Mouse (Mus musculus) olfactory bulb, adult 2 months (tissue): ENCODE results near the gene Eea1. TPM values are rescaled to one million over a fixed set of nuclear protein-coding genes. Genes with fewer than 3 reads are reported as not detected.

Experiments used
- H3K27ac ChIP-seq: fragments of 200-500 bp; 2 replicates; pipeline ENCODE4 v1.5.1; 2012; ENCODE audit warnings: low read depth, low read length; ENCODE audit not compliant: insufficient read depth
- H3K4me1 ChIP-seq: fragments of 200-500 bp; 2 replicates; pipeline ENCODE4 v1.6.1; 2012; ENCODE audit warnings: low read length; ENCODE audit not compliant: control insufficient read depth, insufficient read depth
- H3K4me3 ChIP-seq: fragments of 200-500 bp; 2 replicates; pipeline ENCODE4 v1.5.1; 2012; ENCODE audit warnings: mild to moderate bottlenecking, low read depth, low read length, moderate library complexity; ENCODE audit not compliant: insufficient read depth
- CTCF ChIP-seq: fragments of 200-500 bp; IDR thresholded peaks from 2 replicates; pipeline ENCODE4 v1.5.1; 2012; ENCODE audit warnings: low read depth, mild to moderate bottlenecking, low read length, moderate library complexity; ENCODE audit not compliant: insufficient read depth
- POLR2A ChIP-seq: fragments of 200-500 bp; IDR thresholded peaks from 2 replicates; pipeline ENCODE4 v1.6.1; 2012; ENCODE audit warnings: mild to moderate bottlenecking, low read depth, low read length, moderate library complexity; ENCODE audit not compliant: insufficient read depth
- WGBS: fragments of 180-500 bp; shearing (Covaris S2); methylation state at CpG from one replicate; pipeline ENCODE4 v1.1.7; 2018; 5-methylcytosine and 5-hydroxymethylcytosine counted together
- polyA plus RNA-seq: library from polyadenylated mRNA; stranded (reverse); fragments of >200 nt; gene quantifications from 2 replicates; pipeline ENCODE4 v1.2.4, GENCODE M21; 2012; ENCODE audit warnings: low replicate concordance; ENCODE audit not compliant: missing spikeins, insufficient read depth, insufficient read length

Eea1 gene
- polyA plus RNA-seq, 1 experiment: not detected

- 58% methylated on average over 3 of the region's 3 CpGs for WGBS
- Histone ChIP-seq H3K4me1 (no peaks in the 10 kb centered on the region), H3K27ac (no peak overlapping the region), H3K4me3 (no peak overlapping the region)
- no peak for TF ChIP-seq CTCF
- TF ChIP-seq POLR2A: no peak
Measured at GRCm38 (mm10) chr10:95970744-95971212, 30.3 kb downstream of the Eea1 start.

GRCm38 (mm10) chr10:95971341-95971740 lies 30.9 kb downstream of the Eea1 start:
- Histone ChIP-seq H3K4me1 (no peaks in the 10 kb centered on the region), H3K27ac (no peak overlapping the region), H3K4me3 (no peak overlapping the region)
- 93% methylated on average over 4 of the region's 4 CpGs for WGBS
- TF ChIP-seq POLR2A (no peak), CTCF (no peak)

- TF ChIP-seq POLR2A: no peak
- no peak for TF ChIP-seq CTCF
- no peak overlapping the region for H3K27ac ChIP-seq
- 89% methylated on average over 3 of the region's 3 CpGs for WGBS
- H3K4me3 ChIP-seq: no peak overlapping the region
- H3K4me1 ChIP-seq: no peaks in the 10 kb centered on the region
Measured at GRCm38 (mm10) chr10:95971942-95972341, 31.5 kb downstream of the Eea1 start.

- Histone ChIP-seq H3K4me1 (no peaks in the 10 kb centered on the region), H3K4me3 (no peak overlapping the region), H3K27ac (no peak overlapping the region)
- 98% methylated on average over 3 of the region's 3 CpGs for WGBS
- TF ChIP-seq CTCF (no peak), POLR2A (no peak)
Measured at GRCm38 (mm10) chr10:95974462-95974861, 34.0 kb downstream of the Eea1 start.

GRCm38 (mm10) chr10:95976798-95977197 lies 36.3 kb downstream of the Eea1 start:
- Histone ChIP-seq H3K4me3 (no peak overlapping the region), H3K27ac (no peak overlapping the region), H3K4me1 (no peaks in the 10 kb centered on the region)
- TF ChIP-seq CTCF: no peak
- TF ChIP-seq POLR2A: no peak
- 92% methylated on average over 2 of the region's 2 CpGs for WGBS

- WGBS: 87% methylated on average over 1 of the region's 1 CpGs
- H3K4me3 ChIP-seq: no peak overlapping the region
- TF ChIP-seq CTCF: no peak
- no peak for TF ChIP-seq POLR2A
Measured at GRCm38 (mm10) chr10:95989731-95990130, 49.3 kb downstream of the Eea1 start.

GRCm38 (mm10) chr10:95991176-95991575 lies 50.7 kb downstream of the Eea1 start:
- WGBS: 86% methylated on average over 1 of the region's 1 CpGs
- TF ChIP-seq POLR2A (no peak), CTCF (no peak)

More at GRCm38 (mm10) chr10:95989731-95990130, 49.3 kb downstream of the Eea1 start:
- no peaks in the 10 kb centered on the region for H3K4me1 ChIP-seq
- no peak overlapping the region for H3K27ac ChIP-seq

GRCm38 (mm10) chr10:96000904-96001303 lies 60.5 kb downstream of the Eea1 start:
- H3K4me1 ChIP-seq: no peaks in the 10 kb centered on the region

More at GRCm38 (mm10) chr10:95991176-95991575, 50.7 kb downstream of the Eea1 start:
- H3K4me1 ChIP-seq: no peaks in the 10 kb centered on the region
- no peak overlapping the region for H3K27ac ChIP-seq
- no peak overlapping the region for H3K4me3 ChIP-seq

GRCm38 (mm10) chr10:96015738-96016137 lies 75.3 kb downstream of the Eea1 start:
- Histone ChIP-seq H3K4me3 (no peak overlapping the region), H3K4me1 (no peaks in the 10 kb centered on the region), H3K27ac (no peak overlapping the region)
- no peak for TF ChIP-seq POLR2A

More at GRCm38 (mm10) chr10:96000904-96001303, 60.5 kb downstream of the Eea1 start:
- H3K27ac ChIP-seq: no peak overlapping the region
- 79% methylated on average over 5 of the region's 5 CpGs for WGBS
- no peak overlapping the region for H3K4me3 ChIP-seq
- TF ChIP-seq CTCF (no peak), POLR2A (no peak)

GRCm38 (mm10) chr10:96017418-96017817 lies 77.0 kb downstream of the Eea1 start:
- WGBS: 93% methylated on average over 2 of the region's 2 CpGs
- H3K27ac ChIP-seq: no peak overlapping the region
- H3K4me3 ChIP-seq: no peak overlapping the region

More at GRCm38 (mm10) chr10:96017418-96017817, 77.0 kb downstream of the Eea1 start:
- H3K4me1 ChIP-seq: no peaks in the 10 kb centered on the region
- TF ChIP-seq POLR2A (no peak), CTCF (no peak)
